Mouse (Mus musculus): ENCODE results near the gene Ebpl.

Gene Ebpl

DNA sequence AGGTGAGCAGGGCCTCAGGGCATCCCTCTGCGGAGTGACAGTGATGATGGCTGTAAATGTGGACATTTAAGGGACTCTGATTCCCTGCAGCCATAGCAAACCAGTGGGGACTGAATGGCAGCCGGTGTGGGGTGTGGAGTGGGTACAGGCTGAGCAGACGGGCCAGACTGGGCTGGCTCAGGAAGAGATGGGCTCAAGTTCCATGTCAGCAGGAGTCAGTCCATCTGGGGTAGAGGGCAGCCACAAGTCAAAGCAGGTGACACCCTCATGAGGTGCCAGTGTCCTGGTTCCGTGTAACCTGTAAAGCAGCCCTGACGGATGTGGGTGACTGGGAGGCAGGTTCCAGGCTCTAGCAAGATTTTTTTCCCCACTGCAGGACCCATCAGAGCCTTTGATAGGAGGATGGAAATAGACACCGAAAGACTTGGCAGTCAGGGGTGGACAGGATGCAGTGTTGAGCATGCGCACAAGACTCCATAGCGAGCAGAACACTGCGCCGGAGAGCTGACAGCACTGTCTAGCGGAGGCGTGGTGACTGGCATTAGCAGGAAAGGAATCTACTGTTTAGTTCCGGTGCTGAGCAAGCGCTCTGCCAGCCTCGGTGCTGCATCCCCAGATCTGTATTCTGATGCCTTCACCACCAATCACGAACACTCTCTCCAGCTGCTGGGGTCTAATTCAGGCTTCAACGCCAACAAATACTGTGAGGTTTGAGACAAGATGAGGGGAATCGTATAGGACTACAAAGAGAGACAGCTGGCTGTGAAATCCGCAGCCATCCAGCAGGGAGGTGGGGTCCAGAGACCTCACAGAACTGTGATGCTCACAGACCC lies 32.4 kb downstream of the Ebpl start:
- DNase-seq (ENCODE audit: low read depth, low spot score) = no peak

- peak; percentile 49 for DNase-seq (ENCODE audit: low read depth, low spot score)
Measured at GRCm38 (mm10) chr14:61327007-61327406, 33.2 kb downstream of the Ebpl start.

DNA sequence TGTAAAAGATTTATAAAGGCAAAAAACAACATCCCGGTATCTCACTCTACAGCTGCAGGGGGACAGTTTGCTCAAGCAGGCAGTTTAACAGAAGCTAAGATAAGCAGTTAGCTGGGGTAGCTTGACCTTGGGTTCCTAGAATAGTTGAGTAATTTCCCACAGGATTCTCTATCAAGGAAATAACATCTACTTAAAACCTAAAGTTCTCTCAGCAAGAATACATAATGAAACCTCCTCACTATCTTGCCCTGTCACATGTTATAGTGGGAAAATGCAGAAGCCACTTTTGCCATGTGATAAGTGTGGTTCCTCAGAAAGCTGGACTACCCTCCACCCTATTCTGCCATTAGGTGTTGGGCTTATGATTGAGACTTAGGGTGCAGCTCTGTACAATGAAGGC lies 37.5 kb downstream of the Ebpl start:
- DNase-seq (ENCODE audit: low read depth, low spot score) = no peak

- DNase-seq (ENCODE audit: low read depth, low spot score) = no peak
Measured at GRCm38 (mm10) chr14:61321200-61321599, 39.0 kb downstream of the Ebpl start.

DNA sequence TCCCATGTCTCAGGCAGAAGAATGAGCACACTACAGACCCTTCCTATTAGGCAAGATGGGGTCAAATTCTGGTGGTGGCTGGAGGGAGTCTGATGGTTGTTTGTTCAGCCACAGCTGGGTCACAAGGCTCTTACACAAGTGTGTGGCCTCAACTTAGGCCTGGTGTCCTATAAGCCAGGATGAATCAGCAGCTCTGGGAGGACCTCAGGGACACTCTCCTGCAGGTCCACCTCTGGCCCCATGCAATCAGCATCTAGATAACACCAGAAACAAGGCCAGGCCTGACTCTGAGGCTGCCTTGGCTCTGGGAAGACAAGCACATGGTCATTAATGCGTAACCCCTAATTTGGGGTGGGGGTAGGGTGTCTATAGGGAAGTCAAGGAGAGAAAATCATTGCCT lies 39.5 kb downstream of the Ebpl start:
- DNase-seq (ENCODE audit: low read depth, low spot score) = no peak

- peak; percentile 95 for DNase-seq (ENCODE audit: low read depth, low spot score)
Measured at GRCm38 (mm10) chr14:61316861-61317260, 43.4 kb downstream of the Ebpl start.

DNA sequence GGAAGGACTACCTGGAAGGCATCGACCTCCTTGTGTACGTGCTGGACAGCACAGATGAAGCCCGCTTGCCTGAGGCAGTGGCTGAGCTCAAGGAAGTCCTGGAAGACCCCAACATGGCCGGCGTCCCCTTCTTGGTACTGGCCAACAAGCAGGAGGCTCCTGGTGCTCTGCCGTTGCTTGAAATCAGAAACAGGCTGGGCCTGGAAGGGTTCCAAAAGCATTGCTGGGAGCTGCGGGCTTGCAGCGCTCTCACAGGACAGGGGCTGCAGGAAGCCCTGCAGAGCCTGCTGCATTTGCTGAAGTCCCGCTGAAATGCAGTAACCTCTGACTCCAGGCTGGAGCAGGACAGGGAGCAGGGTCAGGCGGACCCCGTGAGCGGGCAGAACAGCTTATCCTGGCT lies 49.3 kb downstream of the Ebpl start:
- no peak for DNase-seq (ENCODE audit: low read depth, low spot score)

DNA sequence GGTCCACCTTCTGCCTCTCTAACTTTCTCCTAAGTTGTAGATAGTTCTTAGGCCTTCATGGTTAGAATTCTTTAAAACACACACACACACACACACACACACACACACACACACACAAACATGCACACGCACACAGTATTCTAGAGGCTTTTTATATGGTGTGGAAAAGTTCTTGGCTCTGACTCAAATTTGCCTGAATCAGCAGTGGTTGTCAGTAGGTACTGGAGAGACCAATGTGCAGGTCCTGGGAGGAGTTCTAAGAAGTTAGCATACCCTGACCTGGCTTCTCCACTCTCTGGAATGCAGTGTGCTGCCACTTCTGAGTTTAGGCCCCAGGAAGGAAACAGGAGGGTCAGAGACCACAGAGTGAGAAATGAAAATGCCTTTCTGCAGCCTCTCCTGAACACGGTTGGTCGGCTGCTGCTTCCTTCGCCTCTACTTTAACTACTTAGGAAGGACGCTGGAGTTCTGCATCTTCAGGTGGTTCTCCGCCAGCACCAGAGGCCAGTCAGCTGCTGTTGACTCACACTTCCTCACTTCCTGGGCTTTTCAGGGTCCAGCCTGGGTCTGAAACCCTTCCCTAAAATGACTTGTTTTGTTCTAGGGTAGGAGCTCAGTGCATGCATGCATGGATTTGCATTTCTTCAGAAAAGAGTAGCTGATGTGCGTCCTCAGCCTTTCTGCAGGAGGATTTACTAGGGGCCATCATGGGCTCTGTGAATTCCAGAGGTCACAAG lies 50.0 kb downstream of the Ebpl start:
- no peak for DNase-seq (ENCODE audit: low read depth, low spot score)

- DNase-seq (ENCODE audit: low read depth, low spot score) = no peak
Measured at GRCm38 (mm10) chr14:61309593-61309992, 50.6 kb downstream of the Ebpl start, which contains the start of gene Arl11. Gene Arl11, plus strand, starts transcription at chr14:61309753.

- DNase-seq (ENCODE audit: low read depth, low spot score) = no peak
Measured at GRCm38 (mm10) chr14:61303969-61304609, 56.1 kb downstream of the Ebpl start.

- DNase-seq (ENCODE audit: low read depth, low spot score) = no peak
Measured at GRCm38 (mm10) chr14:61302428-61302827, 57.8 kb downstream of the Ebpl start.

GRCm38 (mm10) chr14:61301323-61301722 lies 58.9 kb downstream of the Ebpl start:
- no peak for DNase-seq (ENCODE audit: low read depth, low spot score)

DNA sequence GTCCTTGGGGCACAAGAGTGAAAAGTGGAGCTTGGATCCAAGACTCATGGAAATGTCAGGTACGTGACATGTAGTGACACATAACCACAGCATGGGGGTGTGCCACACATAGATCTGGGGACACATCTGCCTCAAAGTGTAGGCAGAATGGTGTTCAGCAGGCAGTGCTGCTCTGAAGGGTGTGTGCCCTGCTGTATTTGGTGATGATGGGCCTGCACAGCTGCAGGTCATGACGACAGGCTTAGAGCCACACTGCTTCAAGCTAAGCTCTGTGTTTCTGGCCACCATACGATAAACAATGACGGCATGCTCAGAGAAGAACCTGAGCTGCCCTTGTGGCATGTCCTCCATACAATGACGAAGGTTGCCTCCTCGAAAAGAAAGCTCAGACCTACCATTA lies 60.4 kb downstream of the Ebpl start:
- no peak for DNase-seq (ENCODE audit: low read depth, low spot score)

GRCm38 (mm10) chr14:61294738-61295079 lies 65.5 kb downstream of the Ebpl start:
- DNase-seq (ENCODE audit: low read depth, low spot score) = peak; percentile 81

DNA sequence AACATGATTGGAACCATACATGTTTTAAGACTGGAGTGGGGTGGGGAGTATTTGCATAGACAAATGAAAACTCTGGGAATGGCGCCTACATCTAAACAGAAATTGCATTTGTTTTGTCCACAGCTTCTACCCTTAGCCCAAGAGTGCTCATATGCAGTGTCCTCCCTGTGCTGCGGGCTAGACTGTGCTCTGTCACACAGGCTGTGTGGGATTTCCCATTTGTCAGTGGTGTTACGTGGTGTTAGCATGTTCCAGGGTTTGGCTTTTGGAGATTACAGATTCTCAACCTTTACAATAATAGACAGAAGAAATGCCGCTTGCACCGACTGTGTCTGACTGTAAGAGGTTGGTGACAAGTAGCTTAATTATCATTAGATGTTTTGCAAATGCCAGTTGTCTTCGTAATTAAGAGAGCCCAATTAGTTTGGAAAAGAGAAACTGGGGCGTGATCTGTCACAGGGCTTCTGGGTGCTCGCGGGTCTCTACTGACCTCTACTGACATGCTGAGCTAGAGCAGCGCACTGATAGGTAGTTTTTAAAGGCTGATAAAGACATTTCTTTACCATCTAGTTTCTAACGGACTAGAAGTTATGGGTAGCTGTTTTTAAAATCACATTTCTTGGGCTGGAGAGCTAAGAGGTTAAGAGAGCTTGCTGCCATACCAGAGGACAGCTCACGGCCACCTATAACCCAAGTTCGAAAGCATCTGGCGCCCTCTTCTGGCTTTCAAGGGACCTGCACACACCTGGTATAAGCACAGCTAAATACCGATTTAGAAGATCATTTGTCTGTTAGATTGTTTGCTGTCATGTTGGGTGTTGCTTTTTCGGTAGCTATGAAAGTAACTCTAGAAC lies 66.1 kb downstream of the Ebpl start:
- peak; percentile 75 for DNase-seq (ENCODE audit: low read depth, low spot score)

DNA sequence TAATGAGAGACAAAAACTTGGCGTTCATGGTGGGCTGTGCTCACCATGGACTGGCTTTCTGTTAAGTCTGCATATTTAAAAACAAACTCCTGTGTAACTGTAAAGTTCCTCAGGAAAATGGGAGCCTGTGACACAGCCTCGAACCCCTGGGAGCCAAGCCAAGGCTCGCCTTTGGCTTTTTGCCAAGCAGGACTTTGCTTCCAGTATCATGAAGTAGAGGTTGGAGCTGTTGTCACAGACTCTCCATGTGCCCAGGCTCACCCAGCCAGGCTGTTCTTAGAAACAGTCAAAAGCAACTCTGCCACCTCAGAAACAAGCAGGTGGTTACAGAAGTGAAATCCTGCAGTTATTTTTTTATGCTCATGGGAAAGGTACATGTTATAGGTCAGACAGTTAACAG lies 69.6 kb downstream of the Ebpl start:
- no peak for DNase-seq (ENCODE audit: low read depth, low spot score)

- DNase-seq (ENCODE audit: low read depth, low spot score) = no peak
Measured at GRCm38 (mm10) chr14:61288606-61289286, 71.5 kb downstream of the Ebpl start.
